Mouse (Mus musculus) hindbrain, embryonic 14.5 days (tissue): Measurements from ENCODE around the gene Ugt1a6b. TPM values are rescaled to one million over a fixed set of nuclear protein-coding genes. Genes with fewer than 3 reads are reported as not detected.

Experiments
- ATAC-seq: fragments of 200-750 bp; cut with Nextera tagmentation; 2 replicates; pipeline ENCODE4 v1.8.0; 2017; ENCODE audit warnings: moderate number of reproducible peaks, mild to moderate bottlenecking, moderate TSS enrichment, moderate library complexity; ENCODE audit not compliant: low FRiP score
- DNase-seq: peaks from one replicate; pipeline ENCODE4 v3.0.0-alpha.2; 2015; ENCODE audit warnings: low spot score
- H3K27ac ChIP-seq: fragments of 300-500 bp; sonication (generic); 2 replicates; pipeline ENCODE4 v1.5.1; 2014; ENCODE audit warnings: mild to moderate bottlenecking, moderate library complexity
- H3K27me3 ChIP-seq: fragments of 300-500 bp; sonication (generic); 2 replicates; pipeline ENCODE4 v1.6.1; 2014; ENCODE audit warnings: mild to moderate bottlenecking, low read length, mixed read lengths; ENCODE audit not compliant: control insufficient read depth, insufficient read depth
- H3K36me3 ChIP-seq: fragments of 300-500 bp; sonication (generic); replicated peaks from 2 replicates; pipeline ENCODE4 v1.6.1; 2014; ENCODE audit not compliant: control insufficient read depth, insufficient read depth
- H3K4me1 ChIP-seq: fragments of 300-500 bp; sonication (generic); replicated peaks from 2 replicates; pipeline ENCODE4 v1.6.1; 2014; ENCODE audit warnings: antibody characterized with exemption, low read length, mixed read lengths; ENCODE audit not compliant: control insufficient read depth, insufficient read depth
- H3K4me2 ChIP-seq: fragments of 300-500 bp; sonication (generic); replicated peaks from 2 replicates; pipeline ENCODE4 v1.6.1; 2014; ENCODE audit warnings: mild to moderate bottlenecking, moderate library complexity
- H3K4me3 ChIP-seq: fragments of 300-500 bp; sonication (generic); replicated peaks from 2 replicates; pipeline ENCODE4 v1.5.1; 2014; ENCODE audit warnings: mild to moderate bottlenecking, low read length
- H3K9ac ChIP-seq: fragments of 300-500 bp; sonication (generic); 2 replicates; pipeline ENCODE4 v1.6.1; 2014
- H3K9me3 ChIP-seq: fragments of 300-500 bp; sonication (generic); 2 replicates; pipeline ENCODE4 v1.6.1; 2016; ENCODE audit warnings: low read length; ENCODE audit not compliant: control insufficient read depth
- WGBS: fragments of 180-500 bp; shearing (Covaris S2); extraction: QIAGEN DNeasy Blood & Tissue Kit; methylation state at CpG from one replicate; pipeline ENCODE4 v1.1.7; 2014; 5-methylcytosine and 5-hydroxymethylcytosine counted together
- polyA plus RNA-seq: library from polyadenylated mRNA; unstranded; fragments of >200 nt; fragmentation: Nextera tagmentation; extraction: Ambion mirVana; gene quantifications from 2 replicates; pipeline ENCODE4 v1.2.1, GENCODE M21; 2014

Gene Ugt1a6b
- polyA plus RNA-seq, 1 experiment from 2014 or later, result 3.8 TPM

GRCm38 (mm10) chr1:88230981-88231802, 128.1 kb downstream of the Ugt1a6b start:
- Histone ChIP-seq H3K4me1 (no peaks in the 10 kb centered on the region), H3K27ac (no peak overlapping the region), H3K9ac (no peak overlapping the region), H3K4me3 (no peak overlapping the region), H3K27me3 (no peaks in the 10 kb centered on the region), H3K4me2 (no peak overlapping the region), H3K36me3 (no peaks in the 10 kb centered on the region), H3K9me3 (peaks cover 100% of the 10 kb centered on the region)
- no peak for ATAC-seq
- DNase-seq, result no peak
- WGBS, result 78% methylated on average over 6 of the region's 6 CpGs

- Histone ChIP-seq H3K27ac (no peak overlapping the region), H3K4me3 (no peak overlapping the region), H3K36me3 (no peaks in the 10 kb centered on the region), H3K27me3 (no peaks in the 10 kb centered on the region), H3K4me1 (no peaks in the 10 kb centered on the region), H3K9me3 (peaks cover 99% of the 10 kb centered on the region), H3K9ac (no peak overlapping the region), H3K4me2 (no peak overlapping the region)
- DNase-seq (no peak), ATAC-seq (no peak)
- 69% methylated on average over 7 of the region's 7 CpGs for WGBS
Observed at GRCm38 (mm10) chr1:88231803-88232499, 128.9 kb downstream of the Ugt1a6b start.

- ATAC-seq (no peak), DNase-seq (no peak)
- H3K36me3 ChIP-seq, result no peaks in the 10 kb centered on the region
- 54% methylated on average over 3 of the region's 3 CpGs for WGBS
- H3K27ac ChIP-seq, result no peak overlapping the region
- H3K4me2 ChIP-seq, result no peak overlapping the region
- no peaks in the 10 kb centered on the region for H3K27me3 ChIP-seq
- no peak overlapping the region for H3K9ac ChIP-seq
- H3K9me3 ChIP-seq, result peaks cover 99% of the 10 kb centered on the region
- no peak overlapping the region for H3K4me3 ChIP-seq
- no peaks in the 10 kb centered on the region for H3K4me1 ChIP-seq
Observed at GRCm38 (mm10) chr1:88232664-88233380, 129.8 kb downstream of the Ugt1a6b start.

DNA sequence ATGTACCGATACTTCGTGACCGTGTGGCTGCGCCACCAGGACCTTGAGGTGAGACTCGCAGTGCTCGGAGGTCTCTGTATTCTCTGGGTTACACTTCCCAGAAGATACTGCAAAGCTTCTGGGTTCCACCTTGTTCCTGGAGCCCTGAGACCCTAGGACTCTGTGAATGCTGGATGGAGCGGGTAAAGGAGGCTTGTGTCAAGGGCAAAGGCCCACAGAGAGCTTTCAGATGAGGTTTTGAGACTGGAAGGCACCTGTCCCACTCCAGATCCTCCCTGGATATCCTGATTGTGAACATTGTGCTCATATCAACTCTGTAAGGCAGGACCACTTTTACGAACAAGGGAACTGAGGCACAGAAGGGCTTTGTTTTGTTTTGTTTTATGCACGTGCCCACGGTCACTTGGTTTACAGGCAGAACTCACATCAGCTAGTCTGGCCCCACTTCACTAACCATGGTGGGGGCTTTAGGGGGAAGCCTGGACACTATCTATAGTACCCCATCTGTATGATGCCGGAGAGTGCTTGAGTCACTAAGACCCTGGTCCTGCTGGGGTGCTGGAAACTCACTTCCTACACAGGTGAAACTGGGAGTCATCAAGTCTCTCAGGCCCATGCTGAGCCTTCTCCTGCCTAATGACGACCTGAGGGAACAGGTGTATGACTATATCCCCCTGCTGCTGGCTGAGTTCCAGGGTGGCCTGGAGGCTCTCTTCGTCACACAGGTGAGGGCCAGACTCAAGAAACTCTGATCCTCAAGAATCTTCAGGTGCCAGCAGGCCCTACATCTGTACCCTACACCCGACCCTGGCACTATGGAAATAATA, 130.6 kb downstream of the Ugt1a6b start:
- no peak overlapping the region for H3K4me2 ChIP-seq
- H3K27me3 ChIP-seq, result no peaks in the 10 kb centered on the region
- H3K4me3 ChIP-seq, result no peak overlapping the region
- WGBS, result 68% methylated on average over 14 of the region's 14 CpGs
- no peak overlapping the region for H3K9ac ChIP-seq
- no peaks in the 10 kb centered on the region for H3K4me1 ChIP-seq
- no peaks in the 10 kb centered on the region for H3K36me3 ChIP-seq
- no peak for DNase-seq
- no peak for ATAC-seq
- H3K27ac ChIP-seq, result no peak overlapping the region
- peaks cover 99% of the 10 kb centered on the region for H3K9me3 ChIP-seq

DNA sequence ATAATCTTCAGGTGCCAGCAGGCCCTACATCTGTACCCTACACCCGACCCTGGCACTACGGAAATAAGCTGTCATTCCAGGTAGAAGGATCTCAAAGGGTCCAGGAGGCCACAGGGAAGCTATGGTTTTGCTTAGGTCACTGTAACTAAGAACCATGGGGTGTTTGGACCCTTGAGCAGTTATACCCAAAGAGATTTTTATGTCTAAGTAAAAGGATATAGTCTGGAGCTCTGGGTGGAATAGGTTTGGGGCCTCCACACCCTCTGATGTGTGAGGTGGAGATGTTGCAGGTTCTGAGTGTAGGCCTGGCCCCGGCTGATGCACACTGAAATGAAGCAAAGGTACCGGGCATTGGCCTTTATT, 131.2 kb downstream of the Ugt1a6b start:
- 71% methylated on average over 4 of the region's 4 CpGs for WGBS
- Histone ChIP-seq H3K9ac (no peak overlapping the region), H3K27ac (no peak overlapping the region)

GRCm38 (mm10) chr1:88234646-88235045, 131.6 kb downstream of the Ugt1a6b start:
- no peaks in the 10 kb centered on the region for H3K4me1 ChIP-seq
- no peak overlapping the region for H3K4me2 ChIP-seq
- no peak overlapping the region for H3K4me3 ChIP-seq
- no peak overlapping the region for H3K27ac ChIP-seq
- no peaks in the 10 kb centered on the region for H3K27me3 ChIP-seq
- no peak overlapping the region for H3K9ac ChIP-seq
- WGBS, result 45% methylated on average over 5 of the region's 5 CpGs
- peaks cover 99% of the 10 kb centered on the region for H3K9me3 ChIP-seq
- no peak for DNase-seq
- H3K36me3 ChIP-seq, result no peaks in the 10 kb centered on the region
- no peak for ATAC-seq

More for the DNA sequence above, 131.2 kb downstream of the Ugt1a6b start:
- peaks cover 99% of the 10 kb centered on the region for H3K9me3 ChIP-seq
- ATAC-seq, result no peak
- no peaks in the 10 kb centered on the region for H3K27me3 ChIP-seq
- no peak overlapping the region for H3K4me2 ChIP-seq
- H3K4me3 ChIP-seq, result no peak overlapping the region
- H3K36me3 ChIP-seq, result no peaks in the 10 kb centered on the region
- H3K4me1 ChIP-seq, result no peaks in the 10 kb centered on the region
- no peak for DNase-seq

DNA sequence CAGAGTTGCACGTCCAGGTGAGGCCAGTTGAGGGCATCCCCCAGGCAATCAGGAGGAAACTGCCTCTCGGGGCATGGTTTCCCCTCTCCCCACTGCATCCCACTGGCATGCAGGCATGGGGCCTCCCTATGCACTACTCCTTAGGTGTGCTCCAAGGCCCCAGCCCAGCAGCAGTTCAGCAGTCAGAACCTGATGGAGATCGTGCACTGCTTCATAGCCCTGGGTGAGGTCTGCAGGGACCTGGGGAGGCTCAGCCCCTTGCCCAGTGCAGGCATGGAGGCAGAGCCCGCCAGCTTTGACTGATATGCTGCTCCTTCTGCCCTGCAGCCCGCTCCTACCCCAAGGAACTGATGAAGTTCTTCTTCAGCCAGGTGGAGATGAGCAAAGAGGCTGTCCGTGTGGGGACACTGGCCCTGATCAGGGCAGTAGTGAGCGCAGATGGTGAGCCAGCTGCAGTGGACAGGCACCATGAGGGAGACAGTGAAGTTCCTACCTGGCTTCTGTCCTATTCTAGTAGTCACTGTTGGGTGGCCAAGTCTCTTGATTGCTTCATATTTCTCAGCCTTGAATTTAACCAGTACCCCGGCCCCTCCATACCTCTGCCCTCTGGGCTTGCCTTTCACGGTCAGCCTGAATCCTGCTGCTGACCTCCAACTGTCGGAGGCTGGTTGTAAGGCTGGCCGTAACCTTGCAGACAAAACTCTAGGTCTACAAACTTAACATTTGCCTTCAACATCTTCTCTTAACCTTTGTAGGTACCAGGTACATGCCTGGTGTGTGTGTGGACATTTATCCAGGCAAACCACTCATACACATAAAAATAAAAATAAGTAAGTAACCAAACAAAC, 132.2 kb downstream of the Ugt1a6b start:
- DNase-seq (no peak), ATAC-seq (0 out of 2 replicates have a peak, but pooled peaks have one; percentile 6)
- H3K27ac ChIP-seq, result no peak overlapping the region
- no peaks in the 10 kb centered on the region for H3K27me3 ChIP-seq
- no peak overlapping the region for H3K4me2 ChIP-seq
- H3K4me3 ChIP-seq, result no peak overlapping the region
- WGBS, result 68% methylated on average over 11 of the region's 11 CpGs
- H3K9me3 ChIP-seq, result peaks cover 99% of the 10 kb centered on the region
- H3K4me1 ChIP-seq, result no peaks in the 10 kb centered on the region
- no peak overlapping the region for H3K9ac ChIP-seq
- no peaks in the 10 kb centered on the region for H3K36me3 ChIP-seq

DNA sequence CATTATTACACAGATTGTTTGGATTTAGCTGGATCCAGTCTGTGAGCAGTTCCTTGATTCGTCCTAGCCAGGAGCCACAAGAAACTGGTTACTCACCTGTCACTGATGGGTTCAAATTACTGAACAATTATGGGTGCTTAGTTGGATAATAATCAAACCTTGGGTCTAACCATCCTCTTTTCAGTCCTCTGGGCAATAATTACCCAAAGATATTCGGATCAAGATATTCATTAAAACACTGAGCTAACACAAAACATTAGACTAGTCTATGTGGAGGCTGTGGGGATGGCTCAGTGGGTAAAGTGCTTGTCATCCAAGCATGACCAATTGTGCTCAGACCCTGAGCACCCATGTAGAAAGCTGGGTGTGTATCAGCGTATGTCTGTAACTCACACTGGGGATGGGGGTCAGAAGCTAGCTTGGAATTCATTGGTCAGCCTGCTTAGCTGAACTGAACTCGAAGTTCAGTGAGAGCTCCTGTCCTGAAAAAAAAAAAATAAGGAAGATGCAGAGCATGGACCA, 132.9 kb downstream of the Ugt1a6b start:
- DNase-seq (no peak), ATAC-seq (no peak)
- no peaks in the 10 kb centered on the region for H3K4me1 ChIP-seq
- no peak overlapping the region for H3K4me2 ChIP-seq
- no peaks in the 10 kb centered on the region for H3K27me3 ChIP-seq
- WGBS, result 69% methylated on average over 4 of the region's 4 CpGs
- peaks cover 99% of the 10 kb centered on the region for H3K9me3 ChIP-seq
- H3K4me3 ChIP-seq, result no peak overlapping the region
- no peak overlapping the region for H3K27ac ChIP-seq
- H3K9ac ChIP-seq, result no peak overlapping the region
- no peaks in the 10 kb centered on the region for H3K36me3 ChIP-seq
